Mouse (Mus musculus) erythroblast, embryonic 14.5 days (primary cell): Measurements from ENCODE around the gene Ercc6.

Experiments
- GATA1 ChIP-seq: IDR thresholded peaks from 2 replicates; pipeline ENCODE4 v1.6.1; 2012; ENCODE audit warnings: low read length, inconsistent platforms, mixed read lengths
- TAL1 ChIP-seq: IDR thresholded peaks from 3 replicates; pipeline ENCODE4 v1.6.1; 2012; ENCODE audit warnings: low read length, inconsistent platforms, mixed read lengths

DNA sequence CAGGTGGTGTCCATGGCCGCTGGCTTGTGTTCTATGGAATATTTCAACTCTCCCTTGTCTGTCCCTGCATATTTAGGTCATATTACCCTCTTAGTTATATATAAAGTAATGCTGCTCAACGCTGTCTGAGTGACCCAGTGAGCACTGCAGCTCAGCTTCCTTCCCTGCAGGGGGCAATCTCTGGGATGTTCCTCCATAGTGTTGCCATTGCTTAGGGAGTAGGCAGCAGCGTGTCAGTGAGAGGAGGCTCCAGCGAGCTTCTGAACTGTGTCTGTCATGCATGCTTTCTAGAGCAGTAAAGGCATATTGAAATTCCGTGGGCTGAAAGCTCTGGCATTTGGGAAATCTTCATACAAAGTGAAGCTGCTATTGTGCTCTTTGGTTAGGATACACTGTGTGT lies 38.5 kb downstream of the Ercc6 start:
- TF ChIP-seq TAL1, result no peak
- TF ChIP-seq GATA1, result no peak
